Mouse (Mus musculus) stomach, postnatal 0 days (tissue): ENCODE data around the gene Mob3b.

Experiments
- CTCF ChIP-seq: IDR thresholded peaks from 2 replicates; pipeline ENCODE4 v1.5.1; 2016; ENCODE audit warnings: antibody characterized with exemption, low read depth, mild to moderate bottlenecking, moderate library complexity
- EP300 ChIP-seq: optimal IDR thresholded peaks from 2 replicates; pipeline ENCODE3; 2016; ENCODE audit warnings: antibody characterized with exemption

GRCm38 (mm10) chr4:35165275-35165674, 8.0 kb upstream of the Mob3b start:
- TF ChIP-seq CTCF = no peak
- no peak for TF ChIP-seq EP300
